Mouse (Mus musculus) G1E (cell line): ENCODE measurements at regions not wholly inside any gene's neighbourhood (a gene's known extent, or its start where the extent isn't known, plus 50 kb on each side); places are given as distances from the start of the nearest gene placed in this dataset.

Experiments
- ATAC-seq: 2 replicates; pipeline ENCODE4 v1.8.0; 2016; ENCODE audit warnings: mild to moderate bottlenecking; ENCODE audit not compliant: insufficient number of reproducible peaks, poor library complexity, low FRiP score, severe bottlenecking; ENCODE audit errors: extremely low read depth
- DNase-seq: peaks from one replicate; pipeline ENCODE4 v3.0.0; 2012; ENCODE audit warnings: low spot score
- H3K27me3 ChIP-seq: 2 replicates; pipeline ENCODE4 v1.6.1; 2012; ENCODE audit warnings: mild to moderate bottlenecking, low read length, inconsistent platforms; ENCODE audit not compliant: insufficient read depth
- H3K36me3 ChIP-seq: replicated peaks from 2 replicates; pipeline ENCODE3; 2012; ENCODE audit warnings: mild to moderate bottlenecking, inconsistent platforms
- H3K4me1 ChIP-seq: 2 replicates; pipeline ENCODE4 v1.6.1; 2012; ENCODE audit warnings: low read depth, low read length, inconsistent platforms, mixed read lengths; ENCODE audit not compliant: insufficient read depth
- H3K4me3 ChIP-seq: 2 replicates; pipeline ENCODE4 v1.5.1; 2012; ENCODE audit warnings: low read depth, mild to moderate bottlenecking, inconsistent platforms, low read length, moderate library complexity, mixed read lengths
- H3K9me3 ChIP-seq: replicated peaks from 2 replicates; pipeline ENCODE4 v1.6.1; 2012; ENCODE audit warnings: inconsistent platforms
- CTCF ChIP-seq: IDR thresholded peaks from 2 replicates; pipeline ENCODE4 v1.5.1; 2012; ENCODE audit warnings: low read depth, low read length, inconsistent platforms, mixed read lengths
- GATA1 ChIP-seq: IDR thresholded peaks from 2 replicates; pipeline ENCODE4 v1.6.1; 2012; ENCODE audit warnings: borderline replicate concordance, low read length, inconsistent platforms, mixed read lengths
- GATA2 ChIP-seq: IDR thresholded peaks from 2 replicates; pipeline ENCODE4 v1.6.1; 2012; ENCODE audit warnings: low read depth, low read length, inconsistent platforms, borderline replicate concordance
- POLR2AphosphoS5 ChIP-seq: IDR thresholded peaks from 2 replicates; pipeline ENCODE4 v1.6.1; 2012; ENCODE audit warnings: low read depth, low read length, inconsistent platforms; ENCODE audit not compliant: insufficient replicate concordance
- TAL1 ChIP-seq: conservative IDR thresholded peaks from 2 replicates; pipeline ENCODE4 v1.6.1; 2012; ENCODE audit warnings: low read depth, low read length, inconsistent platforms, mixed read lengths

GRCm38 (mm10) chr5:75739336-75739735 is 164.6 kb downstream of the Kit start:
- H3K4me3 ChIP-seq: no peak overlapping the region
- peaks cover 4% of the 10 kb centered on the region for H3K27me3 ChIP-seq
- TF ChIP-seq GATA1 (no peak), TAL1 (no peak), CTCF (no peak), POLR2AphosphoS5 (no peak), GATA2 (no peak)
- no peaks in the 10 kb centered on the region for H3K36me3 ChIP-seq
- ATAC-seq (no peak), DNase-seq (no peak)
- peaks cover 5% of the 10 kb centered on the region for H3K9me3 ChIP-seq
- H3K4me1 ChIP-seq: peaks cover 24% of the 10 kb centered on the region

GRCm38 (mm10) chr5:75738445-75738844 is 163.7 kb downstream of the Kit start:
- Histone ChIP-seq H3K9me3 (peaks cover 5% of the 10 kb centered on the region), H3K36me3 (no peaks in the 10 kb centered on the region), H3K27me3 (peaks cover 4% of the 10 kb centered on the region), H3K4me1 (peaks cover 15% of the 10 kb centered on the region), H3K4me3 (no peak overlapping the region)
- no peak for TF ChIP-seq POLR2AphosphoS5
- TF ChIP-seq GATA1: no peak
- TF ChIP-seq TAL1: no peak
- TF ChIP-seq GATA2: no peak
- no peak for TF ChIP-seq CTCF
- DNase-seq: no peak
- ATAC-seq: no peak

- Histone ChIP-seq H3K4me1 (peaks cover 12% of the 10 kb centered on the region), H3K9me3 (peaks cover 5% of the 10 kb centered on the region), H3K4me3 (no peak overlapping the region), H3K27me3 (peaks cover 4% of the 10 kb centered on the region), H3K36me3 (no peaks in the 10 kb centered on the region)
- no peak for DNase-seq
- TF ChIP-seq CTCF (no peak), TAL1 (no peak), POLR2AphosphoS5 (no peak), GATA1 (no peak), GATA2 (no peak)
- no peak for ATAC-seq
These were observed 163.0 kb downstream of the Kit start for GRCm38 (mm10) chr5:75737752-75738151.

- DNase-seq (no peak), ATAC-seq (no peak)
- H3K36me3 ChIP-seq: no peaks in the 10 kb centered on the region
- TF ChIP-seq GATA1 (no peak), CTCF (peak; percentile 41; the same call in 1 of the 2 replicates)
- no peak overlapping the region for H3K4me3 ChIP-seq
- peaks cover 5% of the 10 kb centered on the region for H3K9me3 ChIP-seq
- H3K27me3 ChIP-seq: peaks cover 4% of the 10 kb centered on the region
- peaks cover 16% of the 10 kb centered on the region for H3K4me1 ChIP-seq
These were observed 161.6 kb downstream of the Kit start for GRCm38 (mm10) chr5:75736318-75736717.

- H3K27me3 ChIP-seq: peaks cover 4% of the 10 kb centered on the region
- TF ChIP-seq POLR2AphosphoS5 (no peak), GATA1 (no peak), CTCF (no peak), TAL1 (no peak), GATA2 (no peak)
- DNase-seq: no peak
- H3K4me1 ChIP-seq: peaks cover 20% of the 10 kb centered on the region
- no peak overlapping the region for H3K4me3 ChIP-seq
- H3K9me3 ChIP-seq: peaks cover 5% of the 10 kb centered on the region
- ATAC-seq: no peak
- no peaks in the 10 kb centered on the region for H3K36me3 ChIP-seq
These were observed 159.8 kb downstream of the Kit start for GRCm38 (mm10) chr5:75734508-75734907.

- ATAC-seq: no peak
- TF ChIP-seq TAL1 (no peak), POLR2AphosphoS5 (no peak), CTCF (no peak), GATA2 (no peak), GATA1 (no peak)
These were observed 159.3 kb downstream of the Kit start for GRCm38 (mm10) chr5:75734043-75734442.

GRCm38 (mm10) chr5:75731236-75731635 is 156.5 kb downstream of the Kit start:
- no peak for TF ChIP-seq CTCF
- no peak for TF ChIP-seq GATA2
- no peak for TF ChIP-seq TAL1
- TF ChIP-seq POLR2AphosphoS5: no peak
- TF ChIP-seq GATA1: no peak
- ATAC-seq (no peak), DNase-seq (no peak)
- peaks cover 3% of the 10 kb centered on the region for H3K9me3 ChIP-seq
- no peak overlapping the region for H3K4me3 ChIP-seq
- H3K4me1 ChIP-seq: peaks cover 15% of the 10 kb centered on the region
- H3K27me3 ChIP-seq: peaks cover 4% of the 10 kb centered on the region
- no peaks in the 10 kb centered on the region for H3K36me3 ChIP-seq

More at GRCm38 (mm10) chr5:75734043-75734442, 159.3 kb downstream of the Kit start:
- H3K4me3 ChIP-seq: no peak overlapping the region
- H3K9me3 ChIP-seq: peaks cover 5% of the 10 kb centered on the region
- no peaks in the 10 kb centered on the region for H3K36me3 ChIP-seq
- no peak for DNase-seq
- peaks cover 4% of the 10 kb centered on the region for H3K27me3 ChIP-seq
- H3K4me1 ChIP-seq: peaks cover 18% of the 10 kb centered on the region
